Mouse (Mus musculus) cerebellum, postnatal 10 days (tissue): ENCODE measurements around the gene Mrpl14.

Experiments used
- DNase-seq, 2 experiments: peaks; one replicate each; pipeline ENCODE4 v3.0.0; 2021; ENCODE audit warnings: mixed read lengths in 2 of 2

Mrpl14 gene

GRCm38 (mm10) chr17:45686093-45686619 lies at the start of gene Mrpl14:
TSS of gene Mrpl14 (plus strand) at chr17:45686322.
- DNase-seq, result peak; percentile 98

- DNase-seq, result no peak
Observed at GRCm38 (mm10) chr17:45638596-45639295, 47.4 kb upstream of the Mrpl14 start.

DNA sequence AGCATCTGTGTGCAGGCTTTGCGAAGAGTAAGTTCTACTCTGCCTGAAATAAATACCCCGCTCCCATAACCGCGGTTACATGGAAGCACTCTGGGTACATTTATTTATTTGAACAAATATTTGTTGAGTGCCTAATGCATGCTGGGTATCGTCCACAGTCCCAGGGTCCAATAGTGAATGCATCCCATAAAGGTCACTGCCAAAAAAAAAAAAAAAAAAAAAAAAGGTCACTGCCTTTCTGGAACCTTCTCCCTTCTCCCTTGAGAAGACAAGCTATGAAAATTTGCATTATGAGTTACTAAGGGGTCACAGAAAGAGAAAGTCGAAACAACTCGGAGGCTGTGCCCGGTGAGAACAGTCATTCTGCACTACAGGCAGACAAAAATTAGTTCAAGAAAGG lies 44.1 kb upstream of the Mrpl14 start:
- DNase-seq, result no peak

GRCm38 (mm10) chr17:45642701-45643100 lies 43.4 kb upstream of the Mrpl14 start:
- peak; percentile 95 to 96 for DNase-seq

GRCm38 (mm10) chr17:45644185-45644584 lies 41.9 kb upstream of the Mrpl14 start:
- DNase-seq, result no peak

- no peak for DNase-seq
Observed at GRCm38 (mm10) chr17:45653233-45653632, 32.9 kb upstream of the Mrpl14 start.

DNA sequence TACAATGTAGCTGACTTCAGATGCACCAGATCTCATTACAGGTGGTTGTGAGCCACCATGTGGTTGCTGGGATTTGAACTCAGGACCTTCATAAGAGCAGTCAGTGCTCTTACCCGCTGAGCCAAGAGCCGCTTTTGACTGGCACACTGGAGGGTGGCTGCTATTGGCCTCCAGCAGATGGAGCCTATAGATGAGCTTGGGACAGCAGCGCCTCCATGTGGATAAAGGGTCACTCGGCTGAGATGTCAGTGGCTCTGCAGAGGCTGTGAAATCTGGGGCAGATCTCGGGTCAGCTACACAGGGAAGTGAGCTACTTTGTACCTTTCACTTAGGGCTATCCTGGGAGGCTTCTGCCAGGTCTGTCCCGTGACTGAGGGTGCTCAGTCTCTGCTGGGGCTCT lies 30.3 kb upstream of the Mrpl14 start:
- DNase-seq, result peak; percentile 66 to 75

DNA sequence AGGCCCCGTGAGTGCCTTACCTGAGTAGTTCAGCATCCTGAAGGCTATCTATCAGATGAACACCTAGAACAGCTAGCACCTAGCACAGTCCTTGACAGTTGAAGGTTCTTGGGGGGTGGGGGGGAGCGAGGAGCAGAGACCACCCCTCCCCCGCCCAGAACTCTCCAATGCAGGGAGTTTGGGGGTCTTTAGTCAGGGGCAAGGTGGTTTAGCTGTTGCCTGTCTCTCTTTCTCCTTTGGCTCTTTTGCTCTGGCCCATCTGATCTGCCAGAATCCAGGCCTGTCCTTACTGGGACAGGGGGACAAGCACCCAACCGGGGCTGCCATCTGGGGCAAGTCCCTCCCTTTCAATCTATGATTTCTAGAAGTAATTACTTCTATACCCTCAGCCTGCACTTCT lies 26.9 kb upstream of the Mrpl14 start, which contains the start of gene Capn11:
Gene Capn11, minus strand, starts transcription at position 101 of the 400 bp plus-strand sequence.
- no peak for DNase-seq

- DNase-seq, result peak; percentile 92 to 95
Observed at GRCm38 (mm10) chr17:45663106-45663919, 22.8 kb upstream of the Mrpl14 start.

DNA sequence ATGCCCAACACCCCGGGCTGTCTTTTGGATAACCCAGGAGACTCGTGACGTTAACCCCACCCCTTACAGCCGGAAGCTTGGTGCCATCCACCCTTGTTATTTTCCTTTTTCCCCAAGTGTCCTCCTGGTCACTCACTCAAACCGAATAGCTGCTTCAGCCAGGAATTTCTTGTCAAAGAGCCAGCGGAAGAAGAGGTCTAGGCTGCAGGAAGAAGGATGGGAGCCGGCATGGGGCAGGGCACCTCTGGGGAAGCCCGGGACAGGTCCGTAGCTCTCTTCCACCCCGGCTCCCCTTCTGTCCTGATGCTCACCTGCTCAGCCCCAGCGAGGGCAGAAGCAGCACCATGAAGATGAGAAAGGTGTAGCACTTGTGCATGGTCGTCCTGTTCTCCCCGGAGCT lies 21.5 kb upstream of the Mrpl14 start:
- peak; percentile 37 to 53 for DNase-seq

- DNase-seq, result peak in 1 of 2 experiments; percentile 19
Observed at GRCm38 (mm10) chr17:45666091-45666490, 20.0 kb upstream of the Mrpl14 start.

DNA sequence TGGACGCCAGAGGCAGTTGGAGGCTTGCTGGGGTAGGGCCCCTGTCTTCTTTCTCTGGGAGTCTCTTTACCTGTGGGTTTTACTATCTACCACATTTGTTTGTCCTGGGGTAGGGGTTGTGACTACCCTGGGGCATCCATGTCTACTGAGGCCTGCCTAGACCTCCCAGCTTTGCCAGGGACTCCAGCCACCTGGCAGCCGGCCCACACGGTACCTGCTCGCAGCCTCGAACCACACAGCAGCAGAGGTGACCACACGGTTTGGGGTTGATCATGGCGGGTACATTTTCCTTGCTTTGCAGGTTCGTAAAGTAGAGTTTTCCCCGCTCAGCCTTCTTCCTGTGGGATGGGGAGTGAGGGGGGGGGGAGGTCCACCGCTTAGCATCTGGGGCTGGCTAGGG lies 18.6 kb upstream of the Mrpl14 start:
- DNase-seq, result peak; percentile 54 to 55

- peak; percentile 74 to 78 for DNase-seq
Observed at GRCm38 (mm10) chr17:45667986-45668385, 18.1 kb upstream of the Mrpl14 start.

- DNase-seq, result peak in 1 of 2 experiments; percentile 24
Observed at GRCm38 (mm10) chr17:45671821-45672220, 14.3 kb upstream of the Mrpl14 start.

- DNase-seq, result no peak
Observed at GRCm38 (mm10) chr17:45672598-45672997, 13.5 kb upstream of the Mrpl14 start.

DNA sequence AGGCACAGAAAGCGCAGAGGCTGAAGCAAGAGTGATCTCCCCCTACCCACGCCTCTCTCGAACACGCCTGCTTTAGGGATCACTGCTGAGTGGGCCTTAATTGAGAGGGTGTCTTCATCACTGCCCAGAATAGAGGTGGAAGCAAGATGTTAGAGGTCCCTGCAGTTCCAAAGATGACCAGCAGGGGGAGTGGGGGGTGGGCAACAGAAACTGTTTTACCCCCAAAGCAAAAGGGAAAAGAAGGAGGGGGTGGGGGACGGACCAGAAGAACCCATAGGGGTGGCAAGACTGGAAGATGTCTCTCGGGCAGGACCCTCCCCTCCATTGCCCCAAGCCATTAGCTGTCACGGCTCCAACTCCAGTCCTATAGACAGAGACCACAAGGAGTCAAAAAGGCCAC lies 8.0 kb upstream of the Mrpl14 start:
- DNase-seq, result peak; percentile 90 to 95

DNA sequence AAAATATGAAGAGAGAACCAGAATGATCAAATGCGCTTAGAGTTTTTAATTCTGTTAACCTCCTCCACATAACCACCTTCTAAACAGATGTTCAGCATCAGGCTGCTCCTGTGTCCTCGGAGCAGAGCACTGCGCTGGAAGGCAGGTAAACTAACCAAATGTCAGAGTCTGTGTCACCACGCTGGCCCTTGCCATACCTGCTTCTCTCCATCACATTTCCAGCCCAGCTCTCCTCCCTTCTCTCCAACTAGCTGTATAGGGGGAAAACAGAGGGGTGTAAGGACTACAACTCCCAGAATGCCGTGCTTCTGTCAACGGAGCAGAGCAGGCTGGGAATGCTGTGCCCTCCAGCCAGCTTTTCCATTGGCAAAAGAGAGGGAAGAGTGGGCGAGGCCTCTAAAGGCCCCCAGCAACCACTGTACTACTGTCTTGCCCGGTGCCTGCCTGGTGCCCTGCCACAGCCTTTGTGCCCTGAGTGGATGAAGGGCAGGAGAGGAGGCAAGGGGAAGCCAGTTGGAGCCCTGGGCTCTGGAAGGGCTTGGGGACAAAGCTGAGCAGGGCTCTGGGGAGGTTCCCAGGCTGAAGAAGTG lies 5.6 kb upstream of the Mrpl14 start:
- DNase-seq, result peak; percentile 82 to 85

DNA sequence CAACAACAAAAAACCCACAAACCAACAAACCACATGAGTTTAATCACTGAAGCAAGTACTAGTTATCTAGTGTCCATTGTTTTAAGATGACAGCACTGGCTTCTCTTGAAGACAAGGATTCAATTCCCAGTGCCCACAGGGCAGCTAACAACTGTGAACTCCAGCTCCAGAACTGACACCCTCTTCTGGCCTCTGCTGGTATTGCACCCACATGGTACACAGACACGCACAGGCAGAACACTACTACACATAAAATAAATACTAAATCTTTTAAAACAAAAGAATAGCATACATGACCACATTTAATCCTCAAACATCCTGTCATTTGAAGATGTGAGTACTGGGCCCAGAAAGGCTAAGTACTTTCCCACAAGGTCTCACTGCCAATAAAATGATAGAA lies 4.5 kb upstream of the Mrpl14 start:
- peak; percentile 58 to 74 for DNase-seq

DNA sequence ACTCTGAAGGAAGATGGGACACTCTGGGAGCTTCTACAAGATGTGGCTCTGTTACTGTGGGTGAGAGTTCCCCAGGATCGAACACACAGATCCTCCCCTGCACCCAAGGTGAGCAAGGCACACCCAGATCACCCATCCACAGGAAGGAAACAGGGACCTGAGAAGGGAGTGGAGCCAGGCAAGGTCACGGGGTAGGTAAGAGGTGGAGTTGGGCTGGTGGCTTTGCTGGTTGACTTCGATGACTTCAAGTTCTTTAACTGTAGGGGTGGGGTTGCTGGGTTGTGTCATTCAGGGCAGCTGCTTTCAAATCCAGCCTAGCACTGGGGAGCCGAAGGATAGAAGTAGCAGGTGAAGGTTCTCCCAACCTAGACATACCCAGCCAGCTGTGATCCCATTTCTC lies 3.3 kb upstream of the Mrpl14 start:
- DNase-seq, result no peak

- peak; percentile 61 to 63 for DNase-seq
Observed at GRCm38 (mm10) chr17:45684667-45685131, 1.4 kb upstream of the Mrpl14 start.

- peak; percentile 73 to 75 for DNase-seq
Observed at GRCm38 (mm10) chr17:45685171-45686092, 690 bp upstream of the Mrpl14 start.

DNA sequence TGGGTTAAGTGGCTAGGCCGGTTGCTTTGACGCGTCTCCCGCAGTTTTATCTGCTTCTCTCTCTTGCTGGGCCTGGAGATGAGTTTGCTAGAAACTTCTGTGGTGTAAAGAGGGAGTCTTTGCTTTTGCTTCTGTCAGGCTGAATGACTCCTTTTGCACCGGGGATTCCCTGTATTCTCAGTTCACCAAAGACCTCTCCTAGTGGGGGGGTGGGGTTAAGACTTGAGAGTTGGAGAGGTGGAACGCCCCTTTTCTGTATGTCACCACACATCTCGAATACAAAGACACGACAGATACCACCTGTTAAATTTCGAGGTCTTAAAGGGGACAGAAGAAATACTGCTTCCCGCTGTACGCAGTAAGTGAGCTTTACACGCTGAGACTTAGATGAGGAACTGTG lies 594 bp downstream of the Mrpl14 start, which contains the start of gene Tmem63b:
Gene Tmem63b, minus strand, starts transcription at position 190 of the 400 bp plus-strand sequence.
- peak in 1 of 2 experiments; percentile 61 for DNase-seq
